Mouse (Mus musculus) kidney, adult 2 months (tissue): ENCODE results near the gene Mical3. TPM values are rescaled to one million over a fixed set of nuclear protein-coding genes. Genes with fewer than 3 reads are reported as not detected.
A peak's percentile ranks its signal among the peaks of the same experiment; 100 is the strongest.

Source experiments
- DNase-seq: peaks from one replicate; pipeline ENCODE4 v3.0.0; 2021
- H3K27ac ChIP-seq: fragments of 200-500 bp; 2 replicates; pipeline ENCODE4 v1.5.1; 2012; ENCODE audit warnings: low read depth, low read length, control low read depth, inconsistent platforms; ENCODE audit not compliant: insufficient read depth
- H3K27me3 ChIP-seq: fragments of 200-500 bp; replicated peaks from 2 replicates; pipeline ENCODE4 v1.6.1; 2012; ENCODE audit warnings: mild to moderate bottlenecking, moderate library complexity, low read length, inconsistent platforms; ENCODE audit not compliant: control insufficient read depth, insufficient read depth
- H3K36me3 ChIP-seq: fragments of 200-500 bp; 2 replicates; pipeline ENCODE4 v1.6.1; 2012; ENCODE audit warnings: mild to moderate bottlenecking, moderate library complexity, low read length, inconsistent platforms; ENCODE audit not compliant: control insufficient read depth, insufficient read depth
- H3K4me1 ChIP-seq: fragments of 200-500 bp; 2 replicates; pipeline ENCODE4 v1.6.1; 2011; ENCODE audit warnings: low read length; ENCODE audit not compliant: control insufficient read depth, insufficient read depth
- H3K4me3 ChIP-seq: fragments of 200-500 bp; 2 replicates; pipeline ENCODE4 v1.5.1; 2011; ENCODE audit warnings: mild to moderate bottlenecking, low read depth, low read length, control low read depth; ENCODE audit not compliant: insufficient read depth
- CTCF ChIP-seq: fragments of 200-500 bp; conservative IDR thresholded peaks from 2 replicates; pipeline ENCODE4 v1.5.1; 2011; ENCODE audit warnings: low read depth, mild to moderate bottlenecking, control low read depth, low read length, moderate library complexity, mixed read lengths; ENCODE audit not compliant: insufficient read depth, insufficient read length
- POLR2A ChIP-seq: fragments of 200-500 bp; IDR thresholded peaks from one replicate; pipeline ENCODE4 v1.6.1; 2011; ENCODE audit warnings: low read depth, low read length, control low read depth
- WGBS: fragments of 180-500 bp; shearing (Covaris S2); methylation state at CpG from one replicate; pipeline ENCODE4 v1.1.7; 2018; 5-methylcytosine and 5-hydroxymethylcytosine counted together
- polyA plus RNA-seq: library from polyadenylated mRNA; depleted of rRNA; stranded (reverse); fragments of >200 nt; gene quantifications from 2 replicates; pipeline ENCODE4 v1.2.3, GENCODE M21; 2012

Mical3 gene
- polyA plus RNA-seq, 1 experiment, result 16.1 TPM

- Histone ChIP-seq H3K4me1 (peaks cover 9% of the 10 kb centered on the region), H3K27me3 (no peaks in the 10 kb centered on the region), H3K36me3 (no peaks in the 10 kb centered on the region), H3K27ac (no peak overlapping the region), H3K4me3 (no peak overlapping the region)
- 86% methylated on average over 8 of the region's 8 CpGs for WGBS
- no peak for DNase-seq
- TF ChIP-seq POLR2A, result no peak
- TF ChIP-seq CTCF, result no peak
Measured at GRCm38 (mm10) chr6:121096862-121097261, 33.9 kb downstream of the Mical3 start.

GRCm38 (mm10) chr6:121096390-121096789 is 34.4 kb downstream of the Mical3 start:
- no peak for DNase-seq
- H3K27me3 ChIP-seq, result no peaks in the 10 kb centered on the region
- peaks cover 5% of the 10 kb centered on the region for H3K4me1 ChIP-seq
- no peaks in the 10 kb centered on the region for H3K36me3 ChIP-seq
- H3K4me3 ChIP-seq, result no peak overlapping the region
- no peak overlapping the region for H3K27ac ChIP-seq
- TF ChIP-seq POLR2A (no peak), CTCF (no peak)
- 90% methylated on average over 8 of the region's 8 CpGs for WGBS

- Histone ChIP-seq H3K36me3 (no peaks in the 10 kb centered on the region), H3K27ac (no peak overlapping the region), H3K4me1 (no peaks in the 10 kb centered on the region; the same call in 1 of the 2 replicates), H3K4me3 (no peak overlapping the region), H3K27me3 (no peaks in the 10 kb centered on the region)
- 81% methylated on average over 8 of the region's 8 CpGs for WGBS
- no peak for TF ChIP-seq POLR2A
- TF ChIP-seq CTCF, result no peak
- no peak for DNase-seq
Measured at GRCm38 (mm10) chr6:121093662-121094408, 37.0 kb downstream of the Mical3 start.

GRCm38 (mm10) chr6:121090786-121091185 is 40.0 kb downstream of the Mical3 start:
- TF ChIP-seq CTCF (no peak), POLR2A (no peak)
- H3K4me1 ChIP-seq, result peaks cover 25% of the 10 kb centered on the region
- no peaks in the 10 kb centered on the region for H3K36me3 ChIP-seq
- 87% methylated on average over 11 of the region's 11 CpGs for WGBS
- no peak overlapping the region for H3K27ac ChIP-seq
- no peaks in the 10 kb centered on the region for H3K27me3 ChIP-seq
- H3K4me3 ChIP-seq, result no peak overlapping the region
- no peak for DNase-seq

GRCm38 (mm10) chr6:121087586-121088245 is 43.1 kb downstream of the Mical3 start:
- TF ChIP-seq CTCF (no peak), POLR2A (no peak)
- peak overlapping the region; percentile 93 for H3K27ac ChIP-seq
- peak; percentile 93 for DNase-seq
- no peak overlapping the region for H3K4me3 ChIP-seq
- WGBS, result 37% methylated on average over 22 of the region's 22 CpGs
- H3K36me3 ChIP-seq, result no peaks in the 10 kb centered on the region
- H3K27me3 ChIP-seq, result no peaks in the 10 kb centered on the region
- peaks cover 40% of the 10 kb centered on the region for H3K4me1 ChIP-seq

GRCm38 (mm10) chr6:121087127-121087526 is 43.7 kb downstream of the Mical3 start:
- H3K36me3 ChIP-seq, result no peaks in the 10 kb centered on the region
- peak overlapping the region; percentile 93 for H3K27ac ChIP-seq
- TF ChIP-seq CTCF (no peak), POLR2A (no peak)
- peaks cover 42% of the 10 kb centered on the region for H3K4me1 ChIP-seq
- no peaks in the 10 kb centered on the region for H3K27me3 ChIP-seq
- peak; percentile 42 for DNase-seq
- no peak overlapping the region for H3K4me3 ChIP-seq
- WGBS, result 30% methylated on average over 10 of the region's 10 CpGs

- peak; percentile 55 for DNase-seq
- Histone ChIP-seq H3K27me3 (no peaks in the 10 kb centered on the region), H3K36me3 (no peaks in the 10 kb centered on the region), H3K4me1 (peaks cover 51% of the 10 kb centered on the region), H3K4me3 (no peak overlapping the region), H3K27ac (peak overlapping the region; percentile 93)
- WGBS, result 57% methylated on average over 9 of the region's 9 CpGs
- TF ChIP-seq CTCF, result no peak
- no peak for TF ChIP-seq POLR2A
Measured at GRCm38 (mm10) chr6:121086226-121086625, 44.6 kb downstream of the Mical3 start.
